Mouse (Mus musculus) limb, embryonic 11.5 days (tissue): Measurements from ENCODE around the gene Dhx34. TPM values are rescaled to one million over a fixed set of nuclear protein-coding genes. Genes with fewer than 3 reads are reported as not detected.
A peak's percentile ranks its signal among the peaks of the same experiment; 100 is the strongest.
"Not testable (repeated sequence)": the region's sequence is repeated elsewhere in the genome, so short reads cannot be mapped to it uniquely, and the experiment has no call there.

ENCODE experiments used
- ATAC-seq: fragments of 200-750 bp; cut with Nextera tagmentation; 2 replicates; pipeline ENCODE4 v1.8.0; 2017; ENCODE audit warnings: low read depth; ENCODE audit not compliant: insufficient number of reproducible peaks, low FRiP score, low TSS enrichment
- DNase-seq: peaks from one replicate; pipeline ENCODE4 v3.0.0-alpha.2; 2015; ENCODE audit warnings: low spot score
- H3K27ac ChIP-seq: fragments of 300-500 bp; sonication (generic); replicated peaks from 2 replicates; pipeline ENCODE4 v1.5.1; 2014; ENCODE audit warnings: low read depth, mild to moderate bottlenecking, low read length
- H3K27me3 ChIP-seq: fragments of 300-500 bp; sonication (generic); 2 replicates; pipeline ENCODE4 v1.6.1; 2014; ENCODE audit warnings: mild to moderate bottlenecking, low read length, mixed read lengths; ENCODE audit not compliant: control insufficient read depth, insufficient read depth
- H3K36me3 ChIP-seq: fragments of 300-500 bp; sonication (generic); 2 replicates; pipeline ENCODE4 v1.6.1; 2014; ENCODE audit warnings: mild to moderate bottlenecking, low read length, moderate library complexity, mixed read lengths; ENCODE audit not compliant: control insufficient read depth, insufficient read depth
- H3K4me1 ChIP-seq: fragments of 300-500 bp; sonication (generic); 2 replicates; pipeline ENCODE4 v1.6.1; 2014; ENCODE audit warnings: low read length, mixed read lengths; ENCODE audit not compliant: control insufficient read depth, insufficient read depth
- H3K4me2 ChIP-seq: fragments of 300-500 bp; sonication (generic); 2 replicates; pipeline ENCODE4 v1.6.1; 2014; ENCODE audit warnings: low read depth, mild to moderate bottlenecking, moderate library complexity; ENCODE audit not compliant: severe bottlenecking
- H3K4me3 ChIP-seq: fragments of 300-500 bp; sonication (generic); 2 replicates; pipeline ENCODE4 v1.5.1; 2014; ENCODE audit warnings: low read depth, low read length
- H3K9ac ChIP-seq: fragments of 300-500 bp; sonication (generic); 2 replicates; pipeline ENCODE4 v1.6.1; 2014; ENCODE audit warnings: mild to moderate bottlenecking, low read length
- H3K9me3 ChIP-seq: fragments of 300-500 bp; sonication (generic); 2 replicates; pipeline ENCODE4 v1.6.1; 2016; ENCODE audit warnings: low read length; ENCODE audit not compliant: control insufficient read depth
- WGBS: fragments of 180-500 bp; shearing (Covaris S2); extraction: QIAGEN DNeasy Blood & Tissue Kit; methylation state at CpG from one replicate; pipeline ENCODE4 v1.1.7; 2014; 5-methylcytosine and 5-hydroxymethylcytosine counted together
- polyA plus RNA-seq: library from polyadenylated mRNA; unstranded; fragments of >200 nt; fragmentation: Nextera tagmentation; extraction: Ambion mirVana; gene quantifications from 2 replicates; pipeline ENCODE4 v1.2.1, GENCODE M21; 2014

The Dhx34 gene
- 8.5 and 9.4 TPM in 2 replicates for polyA plus RNA-seq

DNA sequence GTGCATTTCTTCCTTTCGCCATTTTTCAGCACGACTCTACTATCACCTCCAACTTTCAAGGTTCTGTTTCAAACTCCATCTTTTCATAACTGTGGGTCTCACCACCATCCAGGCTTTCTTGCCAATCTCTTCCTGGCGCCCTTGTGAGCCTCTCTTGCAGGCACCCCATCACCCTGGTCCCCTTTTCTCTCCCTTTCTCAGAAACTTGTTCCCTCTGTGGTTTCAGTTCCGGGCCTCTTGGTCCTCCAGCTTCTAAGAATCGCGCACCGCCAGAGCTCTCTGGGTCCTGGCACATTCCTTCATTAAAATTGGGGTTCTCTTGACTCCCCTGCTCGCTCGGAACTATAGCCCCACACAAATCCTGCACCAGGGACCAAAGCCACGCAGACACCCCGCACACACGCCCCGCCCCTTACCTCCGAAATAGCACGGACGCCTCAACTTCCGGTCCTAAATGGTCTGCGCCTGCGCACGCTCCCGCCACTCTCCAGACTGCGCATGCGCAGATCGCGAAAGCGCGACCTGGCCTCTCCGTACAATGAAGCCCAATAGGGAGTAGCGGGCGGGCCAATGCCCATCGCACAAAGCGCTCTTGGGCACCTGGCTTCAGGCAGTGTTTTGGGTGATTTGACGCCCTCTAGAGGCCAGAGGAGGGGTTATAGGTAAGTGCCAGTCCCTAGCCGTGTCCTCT is at the start of gene Dhx34:
Gene Dhx34 (minus strand): TSS at position 456 of the 691 bp plus-strand sequence.
- WGBS = 2% methylated on average over 34 of the region's 34 CpGs
- peak within 1 kb of the TSS; percentile 60 for H3K4me2 ChIP-seq
- peak within 1 kb of the TSS; percentile 70 for H3K9ac ChIP-seq
- H3K27ac ChIP-seq = no peak within 1 kb of the TSS
- no peaks in the 10 kb centered on the region; the same call in 1 of the 2 replicates for H3K36me3 ChIP-seq
- DNase-seq = peak; percentile 98
- no peaks in the 10 kb centered on the region; the same call in 1 of the 2 replicates for H3K4me1 ChIP-seq
- peak; percentile 93 for ATAC-seq
- H3K4me3 ChIP-seq = peak within 1 kb of the TSS; percentile 58
- no peaks in the 10 kb centered on the region for H3K27me3 ChIP-seq
- no peaks in the 10 kb centered on the region for H3K9me3 ChIP-seq

DNA sequence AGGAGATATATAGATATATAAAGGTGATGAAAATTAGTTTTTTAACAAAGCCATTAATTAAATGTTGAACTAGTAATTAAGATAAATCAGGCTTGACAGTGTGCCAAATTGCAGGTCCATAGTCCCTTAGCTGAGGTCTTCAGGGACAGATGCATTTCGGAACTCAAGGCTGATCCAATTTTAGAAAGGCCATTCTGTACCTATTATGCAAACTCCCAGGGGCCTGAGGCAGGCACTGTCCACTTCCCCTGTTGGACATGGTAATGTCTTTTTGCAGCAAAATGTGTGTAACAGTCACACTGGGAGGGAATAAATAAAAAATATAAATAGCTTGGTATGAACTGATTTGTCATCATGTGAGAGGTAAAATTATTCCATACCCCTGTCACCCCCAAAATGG is 49.3 kb upstream of the Dhx34 start:
- peaks cover 14% of the 10 kb centered on the region for H3K4me1 ChIP-seq
- no peak for ATAC-seq
- no peak overlapping the region for H3K4me3 ChIP-seq
- no peaks in the 10 kb centered on the region for H3K27me3 ChIP-seq
- H3K4me2 ChIP-seq = no peak overlapping the region
- WGBS = 65% methylated on average over 1 of the region's 1 CpGs
- H3K9me3 ChIP-seq = no peaks in the 10 kb centered on the region
- H3K27ac ChIP-seq = no peak overlapping the region
- no peak for DNase-seq
- H3K9ac ChIP-seq = no peak overlapping the region
- H3K36me3 ChIP-seq = no peaks in the 10 kb centered on the region; the same call in 1 of the 2 replicates

DNA sequence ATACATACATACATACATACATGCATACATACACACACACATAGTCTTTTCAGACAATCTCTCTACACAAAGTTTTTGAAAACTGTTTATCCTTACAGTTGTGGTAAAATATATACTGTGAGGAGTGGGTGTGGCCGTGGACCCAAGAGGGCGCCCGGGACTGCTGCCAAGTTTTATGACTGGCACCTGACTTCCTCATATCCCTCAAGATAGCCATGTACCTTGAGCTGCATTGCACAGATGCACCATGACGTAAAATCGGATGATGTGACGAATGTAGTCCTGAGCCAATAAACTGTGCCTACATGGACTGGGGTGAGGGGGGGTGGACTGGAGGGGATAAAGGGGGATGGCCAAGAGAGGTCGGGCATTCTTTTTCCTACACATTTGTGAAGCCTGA is 44.8 kb upstream of the Dhx34 start:
- ATAC-seq, H3K27me3 ChIP-seq, H3K4me2 ChIP-seq, H3K27ac ChIP-seq, H3K9ac ChIP-seq, H3K36me3 ChIP-seq, H3K4me1 ChIP-seq, H3K4me3 ChIP-seq, H3K9me3 ChIP-seq, DNase-seq: not testable (repeated sequence)
- WGBS = 86% methylated on average over 7 of the region's 7 CpGs

DNA sequence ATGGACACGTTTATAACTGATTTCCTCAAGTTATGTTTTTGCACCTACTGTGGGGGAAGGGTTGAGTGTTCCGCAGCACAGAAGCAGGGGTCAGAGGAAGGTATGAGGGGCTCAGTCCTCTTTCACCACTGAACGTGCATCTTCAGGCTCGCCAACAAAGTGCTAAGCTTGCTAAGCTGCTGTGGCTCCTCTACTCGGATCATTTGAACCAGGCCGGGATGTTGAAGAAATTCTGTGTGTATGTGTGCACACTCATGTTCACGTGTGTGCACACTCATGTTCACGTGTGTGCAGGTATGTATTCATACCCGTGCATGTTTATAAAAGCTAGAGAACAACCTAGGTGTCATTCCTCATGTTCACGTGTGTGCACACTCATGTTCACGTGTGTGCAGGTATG is 44.0 kb upstream of the Dhx34 start:
- peaks cover 3% of the 10 kb centered on the region; the same call in 1 of the 2 replicates for H3K9me3 ChIP-seq

DNA sequence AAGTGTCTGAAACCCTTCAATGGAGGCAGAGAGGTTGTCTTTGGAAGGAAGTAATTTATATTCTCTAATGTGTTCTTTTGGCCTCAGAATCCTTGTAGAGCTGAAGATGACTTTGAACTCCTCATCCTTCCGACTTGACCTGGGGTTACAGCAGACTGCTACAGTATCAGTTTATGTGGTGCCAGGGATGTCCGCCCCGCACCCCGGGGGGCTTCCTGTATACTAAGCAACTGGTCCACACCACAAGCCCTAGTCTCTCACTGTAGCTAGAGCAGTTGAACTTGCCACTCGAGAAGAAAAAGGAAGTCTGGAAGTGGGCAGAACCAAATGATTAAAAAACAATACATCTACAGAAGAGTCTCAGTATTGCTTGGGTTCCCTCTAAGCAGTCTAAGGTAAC is 42.0 kb upstream of the Dhx34 start:
- no peaks in the 10 kb centered on the region for H3K36me3 ChIP-seq
- ATAC-seq = no peak
- no peak overlapping the region for H3K9ac ChIP-seq
- H3K9me3 ChIP-seq = peaks cover 3% of the 10 kb centered on the region; the same call in 1 of the 2 replicates
- no peak overlapping the region for H3K4me3 ChIP-seq
- no peak overlapping the region for H3K4me2 ChIP-seq
- no peaks in the 10 kb centered on the region for H3K27me3 ChIP-seq
- no peaks in the 10 kb centered on the region for H3K4me1 ChIP-seq
- WGBS = 88% methylated on average over 5 of the region's 5 CpGs
- DNase-seq = no peak
- no peak overlapping the region for H3K27ac ChIP-seq

More for the DNA sequence above, 44.0 kb upstream of the Dhx34 start:
- Histone ChIP-seq H3K4me1 (no peaks in the 10 kb centered on the region), H3K4me2 (no peak overlapping the region), H3K4me3 (no peak overlapping the region), H3K36me3 (no peaks in the 10 kb centered on the region), H3K27ac (no peak overlapping the region), H3K27me3 (no peaks in the 10 kb centered on the region), H3K9ac (no peak overlapping the region)
- DNase-seq = no peak
- ATAC-seq = no peak
- WGBS = 87% methylated on average over 11 of the region's 11 CpGs

DNA sequence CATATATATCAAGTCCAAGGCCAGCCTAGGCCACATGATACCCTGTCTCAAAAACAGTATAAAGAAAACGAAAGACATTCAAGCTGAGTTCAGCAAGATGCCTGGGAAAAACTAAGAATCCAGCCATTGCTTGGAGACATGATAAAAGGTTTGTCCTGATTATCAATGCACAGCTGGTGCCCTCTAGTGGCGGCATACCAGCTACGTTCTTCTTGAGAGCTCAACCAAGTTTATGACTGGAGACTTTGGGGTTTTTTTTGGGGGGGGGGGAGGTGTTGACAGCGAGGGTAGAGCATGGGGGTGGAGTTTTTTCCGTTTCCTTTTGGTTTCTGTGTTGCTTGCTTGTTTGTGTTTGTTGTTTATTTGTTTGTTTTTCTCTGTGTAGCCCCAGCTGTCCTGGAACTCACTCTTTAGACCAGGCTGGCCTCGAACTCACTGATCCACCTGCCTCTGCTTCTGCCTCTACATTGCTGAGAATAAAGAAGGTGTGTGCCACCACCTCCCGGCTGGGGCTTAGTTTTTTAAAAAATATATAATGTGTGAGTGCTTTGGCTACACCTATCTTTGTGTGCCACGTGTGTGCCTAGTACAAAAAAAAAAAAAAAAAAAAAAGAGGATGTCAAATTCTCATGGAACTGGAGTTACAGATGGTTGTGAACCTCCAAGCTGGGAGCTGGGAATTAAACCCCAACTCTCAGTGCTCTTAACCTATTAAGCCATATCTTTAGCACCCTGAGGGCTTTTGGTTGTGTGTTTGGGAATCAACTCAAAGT is 41.4 kb upstream of the Dhx34 start:
- Histone ChIP-seq H3K4me3 (no peak overlapping the region), H3K9ac (no peak overlapping the region), H3K27ac (no peak overlapping the region), H3K36me3 (no peaks in the 10 kb centered on the region), H3K4me1 (no peaks in the 10 kb centered on the region), H3K4me2 (no peak overlapping the region), H3K9me3 (peaks cover 3% of the 10 kb centered on the region; the same call in 1 of the 2 replicates), H3K27me3 (no peaks in the 10 kb centered on the region)
- 27% methylated on average over 8 of the region's 8 CpGs for WGBS
- peak; percentile 79 for DNase-seq
- no peak for ATAC-seq

DNA sequence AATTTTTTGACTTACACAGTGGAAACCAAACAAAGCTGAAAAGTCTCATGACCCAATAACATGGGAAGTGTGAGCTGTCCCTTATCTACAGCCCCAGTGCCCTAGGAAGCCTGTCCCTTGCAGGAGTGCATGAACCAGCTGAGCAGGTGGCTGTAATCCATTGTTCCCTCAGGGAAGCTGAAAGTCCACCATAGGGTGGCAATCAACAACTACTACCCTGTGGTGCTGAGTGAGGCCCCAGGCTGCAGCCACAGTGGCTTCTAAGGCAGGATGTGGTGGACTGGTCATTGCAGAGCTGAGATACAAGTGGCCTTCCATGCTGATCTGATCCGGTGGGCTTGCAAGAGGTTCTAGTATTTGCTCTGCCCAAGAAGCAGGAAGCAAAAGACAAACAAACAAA is 39.3 kb upstream of the Dhx34 start:
- no peak for ATAC-seq
- no peaks in the 10 kb centered on the region for H3K27me3 ChIP-seq
- no peak overlapping the region for H3K4me3 ChIP-seq
- peaks cover 3% of the 10 kb centered on the region; the same call in 1 of the 2 replicates for H3K9me3 ChIP-seq
- no peaks in the 10 kb centered on the region for H3K4me1 ChIP-seq
- 62% methylated on average over 1 of the region's 1 CpGs for WGBS
- H3K27ac ChIP-seq = no peak overlapping the region
- no peak for DNase-seq
- H3K9ac ChIP-seq = no peak overlapping the region
- H3K36me3 ChIP-seq = no peaks in the 10 kb centered on the region
- no peak overlapping the region for H3K4me2 ChIP-seq

DNA sequence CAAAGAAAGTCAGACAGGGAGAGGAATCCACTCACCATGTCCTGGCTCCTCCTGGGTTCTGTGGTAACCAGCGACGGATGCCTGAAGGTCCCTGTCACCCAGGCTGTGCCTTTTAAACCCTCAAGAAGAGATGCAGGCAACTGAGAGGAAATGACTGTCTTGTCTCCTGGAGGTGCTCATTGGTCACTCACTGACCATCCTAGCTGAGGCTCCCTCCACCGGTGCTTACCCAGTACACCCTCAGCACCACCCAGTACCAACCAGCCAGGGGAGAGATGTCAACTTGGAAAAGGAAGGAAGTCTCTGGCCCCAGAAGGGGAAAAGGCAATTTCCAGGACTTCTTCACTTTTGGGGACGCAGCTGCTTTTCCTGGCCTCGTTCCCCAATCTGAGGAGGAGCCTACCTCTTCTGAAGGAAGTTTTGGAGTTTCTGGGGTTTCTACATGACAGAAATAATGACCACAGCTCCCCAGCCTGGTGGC is 37.3 kb upstream of the Dhx34 start, which contains the start of gene C5ar1:
Gene C5ar1 (minus strand): TSS at position 431 of the 481 bp plus-strand sequence.
- no peak within 1 kb of the TSS for H3K4me3 ChIP-seq
- 81% methylated on average over 5 of the region's 5 CpGs for WGBS
- DNase-seq (no peak), ATAC-seq (no peak)
- no peak within 1 kb of the TSS for H3K4me2 ChIP-seq
- H3K9me3 ChIP-seq = no peaks in the 10 kb centered on the region
- H3K27ac ChIP-seq = no peak within 1 kb of the TSS
- H3K27me3 ChIP-seq = no peaks in the 10 kb centered on the region
- no peak within 1 kb of the TSS for H3K9ac ChIP-seq
- H3K4me1 ChIP-seq = no peaks in the 10 kb centered on the region
- no peaks in the 10 kb centered on the region for H3K36me3 ChIP-seq
